Mouse (Mus musculus) heart, postnatal 0 days (tissue): ENCODE measurements around the gene Lrrc28.

ENCODE experiments used
- CTCF ChIP-seq: IDR thresholded peaks from 2 replicates; pipeline ENCODE4 v1.5.1; 2016; ENCODE audit warnings: antibody characterized with exemption, control low read depth, low read depth
- EP300 ChIP-seq: IDR thresholded peaks from 2 replicates; pipeline ENCODE4 v1.6.1; 2016; ENCODE audit warnings: antibody characterized with exemption, low read depth

DNA sequence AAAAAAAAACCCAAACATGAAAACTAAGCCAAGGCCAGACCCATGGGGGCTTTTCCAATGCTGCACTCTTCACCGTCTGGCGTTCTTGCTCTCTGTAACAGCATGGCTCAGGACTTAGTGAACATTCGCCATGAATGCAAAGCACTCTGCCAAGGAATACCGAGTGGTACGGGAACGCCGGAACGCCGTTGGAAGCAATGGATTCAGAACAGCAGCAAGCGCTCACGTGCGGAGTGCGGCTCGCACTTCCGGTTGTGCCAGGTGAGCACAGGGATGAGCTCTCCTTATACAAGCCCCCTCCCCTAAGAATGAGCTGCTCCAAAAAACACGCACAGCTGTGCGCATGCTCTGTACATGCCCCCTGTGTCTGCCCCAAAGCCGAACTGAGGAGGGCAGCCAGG, 116.2 kb downstream of the Lrrc28 start:
- no peak for TF ChIP-seq EP300
- no peak for TF ChIP-seq CTCF
